Mouse (Mus musculus) heart, adult 2 months (tissue): ENCODE data around the gene Zfp987.
"Not testable (repeated sequence)": the region's sequence is repeated elsewhere in the genome, so short reads cannot be mapped to it uniquely, and the experiment has no call there.

Experiments
- CTCF ChIP-seq: fragments of 200-600 bp; IDR thresholded peaks from 2 replicates; pipeline ENCODE4 v1.8.1; 2022; ENCODE audit warnings: antibody characterized with exemption, mild to moderate bottlenecking, moderate library complexity
- EP300 ChIP-seq: fragments of 200-500 bp; IDR thresholded peaks from 2 replicates; pipeline ENCODE4 v1.6.1; 2011; ENCODE audit warnings: low read depth, low read length, control low read depth; ENCODE audit not compliant: insufficient read depth
- POLR2A ChIP-seq: fragments of 200-500 bp; IDR thresholded peaks from 2 replicates; pipeline ENCODE4 v1.6.1; 2011; ENCODE audit warnings: mild to moderate bottlenecking, low read depth, low read length, control low read depth; ENCODE audit not compliant: insufficient read depth

DNA sequence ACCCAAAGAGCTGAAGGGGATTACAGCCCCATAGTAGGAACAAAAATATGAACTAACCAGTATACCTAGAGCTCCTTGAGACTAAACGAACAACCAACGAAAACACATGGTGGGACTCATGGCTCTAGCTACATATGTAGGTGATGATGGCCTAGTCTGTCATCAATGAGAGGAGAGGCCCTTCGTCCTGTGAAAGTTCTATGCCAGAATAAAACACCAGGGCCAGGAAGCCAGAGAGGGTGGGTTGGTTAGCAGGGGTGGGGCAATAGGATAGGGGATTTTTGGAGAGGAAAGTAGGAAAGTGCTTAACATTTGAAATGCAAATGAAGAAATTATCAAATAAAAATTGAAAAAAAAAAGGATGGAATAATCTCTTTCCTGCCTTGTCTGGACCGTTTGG, 65.8 kb downstream of the Zfp987 start:
- not testable (repeated sequence) for TF ChIP-seq CTCF, EP300, POLR2A
